Mouse (Mus musculus) midbrain, embryonic 14.5 days (tissue): ENCODE results near the gene Cfap61. TPM values are rescaled to one million over a fixed set of nuclear protein-coding genes. Genes with fewer than 3 reads are reported as not detected.

Source experiments
- ATAC-seq: fragments of 200-750 bp; cut with Nextera tagmentation; 2 replicates; pipeline ENCODE4 v1.8.0; 2017; ENCODE audit warnings: moderate number of reproducible peaks, moderate library complexity; ENCODE audit not compliant: low FRiP score, low TSS enrichment
- DNase-seq: peaks from one replicate; pipeline ENCODE4 v3.0.0-alpha.2; 2015
- H3K27ac ChIP-seq: fragments of 300-500 bp; sonication (generic); replicated peaks from 2 replicates; pipeline ENCODE4 v1.5.1; 2014; ENCODE audit warnings: mild to moderate bottlenecking, low read depth, low read length, moderate library complexity
- H3K27me3 ChIP-seq: fragments of 300-500 bp; sonication (generic); 2 replicates; pipeline ENCODE4 v1.6.1; 2014; ENCODE audit warnings: low read length, control low read depth, mixed read lengths; ENCODE audit not compliant: control insufficient read depth, insufficient read depth
- H3K36me3 ChIP-seq: fragments of 300-500 bp; sonication (generic); 2 replicates; pipeline ENCODE4 v1.6.1; 2014; ENCODE audit warnings: low read length, control low read depth; ENCODE audit not compliant: control insufficient read depth, insufficient read depth
- H3K4me1 ChIP-seq: fragments of 300-500 bp; sonication (generic); 2 replicates; pipeline ENCODE4 v1.6.1; 2014; ENCODE audit warnings: mild to moderate bottlenecking, antibody characterized with exemption, low read length, control low read depth; ENCODE audit not compliant: control insufficient read depth, insufficient read depth
- H3K4me2 ChIP-seq: fragments of 300-500 bp; sonication (generic); 2 replicates; pipeline ENCODE4 v1.6.1; 2014; ENCODE audit warnings: mild to moderate bottlenecking, low read length, moderate library complexity
- H3K4me3 ChIP-seq: fragments of 300-500 bp; sonication (generic); replicated peaks from 2 replicates; pipeline ENCODE4 v1.5.1; 2014; ENCODE audit warnings: low read depth, low read length
- H3K9ac ChIP-seq: fragments of 300-500 bp; sonication (generic); replicated peaks from 2 replicates; pipeline ENCODE4 v1.6.1; 2014; ENCODE audit warnings: mild to moderate bottlenecking, low read length, moderate library complexity
- H3K9me3 ChIP-seq: fragments of 300-500 bp; sonication (generic); 2 replicates; pipeline ENCODE4 v1.6.1; 2016; ENCODE audit warnings: low read length, control low read depth, mixed read lengths; ENCODE audit not compliant: control insufficient read depth
- WGBS: fragments of 180-500 bp; shearing (Covaris S2); extraction: QIAGEN DNeasy Blood & Tissue Kit; methylation state at CpG from one replicate; pipeline ENCODE4 v1.1.7; 2014; 5-methylcytosine and 5-hydroxymethylcytosine counted together
- polyA plus RNA-seq: library from polyadenylated mRNA; unstranded; fragments of >200 nt; fragmentation: Nextera tagmentation; extraction: Ambion mirVana; gene quantifications from 2 replicates; pipeline ENCODE4 v1.2.1, GENCODE M21; 2014

The Cfap61 gene
- polyA plus RNA-seq, 1 experiment from 2014 or later, result 1.7 TPM

DNA sequence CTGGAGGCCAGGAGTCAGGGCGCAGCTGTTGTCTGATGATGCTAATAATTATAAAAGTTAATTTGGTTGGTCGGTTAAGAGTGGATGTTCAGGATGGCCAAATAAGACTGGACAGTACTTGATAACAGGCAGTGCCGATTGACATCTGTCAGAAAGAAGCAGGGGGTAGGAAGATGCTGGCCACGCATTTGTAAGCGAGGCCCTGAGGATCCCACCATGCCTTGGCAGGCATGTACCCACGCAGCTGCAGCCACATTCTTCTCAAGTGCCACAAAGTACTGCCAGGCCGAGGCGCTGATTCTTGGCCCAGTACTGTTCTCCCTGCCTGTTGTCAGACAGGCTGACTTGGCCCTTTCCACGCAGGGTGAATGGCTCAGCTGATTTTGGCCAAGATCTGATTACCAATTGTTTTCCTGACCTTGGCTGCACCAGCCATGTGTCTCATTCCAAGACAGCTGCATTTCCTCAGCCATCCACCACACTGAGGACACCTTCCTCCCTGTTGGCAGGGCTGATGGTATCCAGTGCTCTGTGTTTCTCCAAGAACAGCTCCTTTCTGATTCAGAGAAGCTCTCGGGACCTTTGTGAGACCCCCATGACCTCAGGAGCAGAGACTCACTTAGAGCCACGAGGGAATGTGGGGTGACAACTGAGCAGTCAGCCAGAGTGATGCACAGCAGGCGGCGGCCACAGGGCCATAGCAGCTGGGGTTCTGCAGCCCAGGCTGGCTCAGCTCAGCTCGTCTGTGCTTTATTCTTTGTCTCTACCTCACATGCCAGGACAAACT is 233.6 kb downstream of the Cfap61 start:
- Histone ChIP-seq H3K4me1 (0 out of 2 replicates have a peak, but pooled peaks cover 5% of the 10 kb centered on the region), H3K4me2 (no peak overlapping the region), H3K27ac (no peak overlapping the region), H3K4me3 (no peak overlapping the region), H3K36me3 (no peaks in the 10 kb centered on the region), H3K9me3 (no peaks in the 10 kb centered on the region), H3K9ac (no peak overlapping the region), H3K27me3 (no peaks in the 10 kb centered on the region)
- ATAC-seq, result peak; percentile 58; the same call in 1 of the 2 replicates
- peak; percentile 32 for DNase-seq
- WGBS, result 42% methylated on average over 14 of the region's 14 CpGs

DNA sequence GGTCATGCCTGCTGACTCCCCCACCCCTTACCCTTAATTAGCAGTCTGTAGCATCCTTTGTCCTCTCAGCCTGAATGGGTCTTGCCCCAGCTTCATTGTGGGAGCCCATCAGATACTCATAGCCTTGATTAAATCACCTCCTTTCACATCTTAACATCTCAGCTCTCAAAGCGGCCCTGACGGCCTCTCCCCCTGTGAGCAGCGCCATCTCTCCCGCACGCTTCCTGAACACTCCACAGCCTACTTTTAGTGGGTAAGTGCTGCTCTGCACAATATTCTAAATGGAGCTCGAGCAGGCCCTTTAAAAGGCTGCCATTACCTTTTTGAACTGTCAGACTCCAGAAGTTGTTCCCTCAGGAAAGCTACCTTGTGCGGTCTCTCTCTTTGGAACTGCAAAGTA is 234.9 kb downstream of the Cfap61 start:
- no peak overlapping the region for H3K27ac ChIP-seq
- no peak for ATAC-seq
- no peak for DNase-seq

DNA sequence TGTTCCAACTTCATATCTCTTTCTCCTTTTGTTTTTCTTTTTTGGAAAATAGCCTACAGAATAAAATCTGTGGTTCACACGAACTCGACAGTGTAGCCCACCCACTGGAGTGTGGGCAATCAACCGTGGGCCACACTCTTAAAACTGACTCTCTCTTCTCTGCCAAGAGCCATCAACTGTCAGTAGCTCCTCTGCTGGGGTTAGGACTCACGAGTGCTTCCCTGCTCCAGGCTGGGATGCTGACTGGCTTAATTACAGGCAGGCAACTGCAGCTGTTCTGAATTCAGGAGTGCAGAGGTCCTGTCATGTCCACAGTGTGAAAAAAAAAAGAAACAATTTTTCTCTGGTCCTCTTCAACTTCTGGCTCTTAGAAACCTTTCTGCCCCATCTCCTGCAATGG is 237.5 kb downstream of the Cfap61 start:
- Histone ChIP-seq H3K9ac (no peak overlapping the region), H3K27me3 (no peaks in the 10 kb centered on the region), H3K9me3 (no peaks in the 10 kb centered on the region), H3K4me1 (0 out of 2 replicates have a peak, but pooled peaks cover 5% of the 10 kb centered on the region), H3K4me3 (no peak overlapping the region), H3K4me2 (no peak overlapping the region), H3K36me3 (no peaks in the 10 kb centered on the region), H3K27ac (no peak overlapping the region)
- 35% methylated on average over 4 of the region's 4 CpGs for WGBS
- DNase-seq, result no peak
- no peak for ATAC-seq

More for the DNA sequence above, 234.9 kb downstream of the Cfap61 start:
- Histone ChIP-seq H3K36me3 (no peaks in the 10 kb centered on the region), H3K9ac (no peak overlapping the region), H3K4me2 (no peak overlapping the region), H3K9me3 (no peaks in the 10 kb centered on the region), H3K27me3 (no peaks in the 10 kb centered on the region), H3K4me1 (0 out of 2 replicates have a peak, but pooled peaks cover 5% of the 10 kb centered on the region), H3K4me3 (no peak overlapping the region)
- 40% methylated on average over 7 of the region's 7 CpGs for WGBS

DNA sequence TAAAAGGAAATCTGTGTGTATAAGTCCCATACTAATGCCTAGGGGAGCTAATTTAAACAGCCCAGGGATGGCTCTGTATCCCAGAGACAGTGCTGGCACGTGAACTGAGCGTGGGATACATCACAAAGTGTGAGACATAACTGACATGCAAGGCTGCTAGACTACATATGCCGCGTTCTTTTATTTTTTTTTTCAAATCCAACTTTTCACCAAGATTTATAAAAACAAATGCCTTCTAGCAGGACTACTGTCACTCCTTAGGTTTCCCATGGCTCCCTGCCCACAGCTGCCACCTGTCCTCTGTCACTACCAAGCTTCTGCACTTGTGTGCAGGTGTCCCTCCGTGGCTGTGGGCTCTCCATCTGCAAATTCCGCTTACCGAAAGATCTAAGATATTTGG is 239.6 kb downstream of the Cfap61 start:
- Histone ChIP-seq H3K27me3 (no peaks in the 10 kb centered on the region), H3K4me3 (no peak overlapping the region), H3K4me2 (no peak overlapping the region), H3K27ac (no peak overlapping the region), H3K9me3 (no peaks in the 10 kb centered on the region), H3K36me3 (no peaks in the 10 kb centered on the region), H3K4me1 (0 out of 2 replicates have a peak, but pooled peaks cover 2% of the 10 kb centered on the region), H3K9ac (no peak overlapping the region)
- WGBS, result 87% methylated on average over 7 of the region's 7 CpGs
- DNase-seq (no peak), ATAC-seq (no peak)

DNA sequence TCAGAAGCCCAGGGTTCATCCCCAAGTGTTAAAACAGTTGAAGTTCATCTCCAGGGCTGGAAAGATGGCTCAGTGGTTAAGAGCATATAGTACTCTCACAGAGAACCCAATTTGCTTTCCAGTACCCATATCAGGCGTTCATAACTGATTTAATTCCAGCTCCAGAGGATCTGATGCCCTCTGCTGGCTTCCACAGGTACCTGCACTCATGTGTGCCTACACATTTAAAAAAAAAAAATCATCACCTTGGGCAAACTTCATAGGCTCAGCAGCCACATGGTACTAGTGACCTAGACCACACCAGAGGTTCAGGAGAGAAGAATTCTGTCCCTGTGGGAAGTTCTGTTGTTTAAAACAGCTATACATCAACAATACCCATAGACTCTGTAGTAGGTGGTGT is 244.1 kb downstream of the Cfap61 start:
- no peak for DNase-seq

DNA sequence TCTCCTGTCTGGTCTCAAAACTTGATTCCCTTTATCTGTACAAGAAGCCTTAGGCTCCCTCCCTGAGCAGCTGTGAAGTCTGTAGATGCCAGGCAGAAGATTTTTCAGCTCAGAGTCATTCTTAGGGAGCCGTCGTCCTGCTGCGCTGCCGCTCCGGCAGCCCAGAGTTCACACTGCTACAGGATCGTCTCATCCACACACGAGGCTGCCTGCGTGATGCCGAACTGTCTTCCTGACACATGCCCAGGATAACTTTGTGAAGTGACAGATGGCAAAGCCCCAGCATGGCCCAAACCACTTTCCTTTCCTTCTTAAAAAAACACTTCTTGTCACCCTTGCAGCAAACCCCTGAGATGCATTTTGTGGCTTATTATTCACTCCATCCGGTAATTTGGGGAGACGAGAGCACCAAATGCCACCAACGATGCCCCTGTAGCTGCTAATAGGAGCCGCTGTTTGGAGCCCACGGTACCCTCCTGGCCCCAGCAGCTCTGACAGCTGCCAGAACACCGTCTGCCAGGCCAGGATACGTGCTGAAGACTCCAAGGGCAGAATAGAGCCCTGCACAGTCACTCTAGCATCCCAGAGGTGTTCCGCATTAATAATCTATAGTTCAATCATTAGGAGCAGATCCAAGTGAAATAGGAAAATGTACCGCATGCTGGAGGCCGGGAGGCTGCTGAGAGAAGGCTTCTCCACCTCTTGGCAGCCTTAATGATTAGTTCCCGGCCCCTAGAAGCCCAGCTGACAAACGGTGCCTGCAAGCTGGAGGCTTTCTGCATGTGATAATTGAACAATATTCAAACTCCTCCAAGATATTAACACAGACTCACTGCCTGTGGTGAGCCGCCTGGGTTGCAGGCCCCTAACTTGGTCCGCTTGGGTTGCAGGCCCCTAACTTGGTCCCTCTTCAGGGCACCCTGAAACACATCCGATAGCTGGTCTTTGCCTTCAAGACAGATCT is 249.5 kb downstream of the Cfap61 start:
- Histone ChIP-seq H3K9me3 (no peaks in the 10 kb centered on the region), H3K36me3 (no peaks in the 10 kb centered on the region), H3K27ac (no peak overlapping the region; the same call in 1 of the 2 replicates), H3K4me1 (peaks cover 21% of the 10 kb centered on the region), H3K4me2 (no peak overlapping the region), H3K9ac (no peak overlapping the region), H3K27me3 (no peaks in the 10 kb centered on the region), H3K4me3 (no peak overlapping the region)
- WGBS, result 63% methylated on average over 24 of the region's 24 CpGs
- DNase-seq (peak; percentile 53), ATAC-seq (no peak)

More for the DNA sequence above, 244.1 kb downstream of the Cfap61 start:
- H3K9ac ChIP-seq, result no peak overlapping the region
- WGBS, result 85% methylated on average over 1 of the region's 1 CpGs
- no peak overlapping the region for H3K4me2 ChIP-seq
- H3K4me1 ChIP-seq, result 0 out of 2 replicates have a peak, but pooled peaks cover 4% of the 10 kb centered on the region
- H3K27ac ChIP-seq, result no peak overlapping the region
- ATAC-seq, result no peak
- H3K27me3 ChIP-seq, result no peaks in the 10 kb centered on the region
- no peaks in the 10 kb centered on the region for H3K9me3 ChIP-seq
- no peaks in the 10 kb centered on the region for H3K36me3 ChIP-seq
- H3K4me3 ChIP-seq, result no peak overlapping the region

DNA sequence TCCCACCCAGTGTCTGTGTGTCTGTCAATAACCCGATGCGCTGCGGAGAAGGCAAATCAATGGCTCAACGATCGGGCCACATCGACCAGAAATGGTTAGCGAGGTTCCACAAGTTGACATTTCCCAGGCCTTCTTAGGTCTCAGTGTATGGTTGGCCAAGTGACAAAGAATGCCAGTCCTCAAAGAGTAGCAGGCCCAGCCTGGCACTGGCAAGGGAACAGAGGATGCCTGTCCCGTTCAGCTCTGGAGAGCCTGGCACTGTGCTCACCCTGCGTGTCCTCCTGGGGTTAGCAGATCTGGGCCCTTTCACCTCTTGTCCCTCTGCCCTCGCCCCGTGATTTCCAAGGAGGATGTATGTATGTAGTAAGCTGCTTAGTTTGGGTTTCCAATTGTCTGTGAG is 261.5 kb downstream of the Cfap61 start:
- DNase-seq (no peak), ATAC-seq (no peak)
- WGBS, result 89% methylated on average over 11 of the region's 11 CpGs
- no peaks in the 10 kb centered on the region for H3K36me3 ChIP-seq
- no peak overlapping the region for H3K4me2 ChIP-seq
- H3K4me3 ChIP-seq, result no peak overlapping the region
- H3K27ac ChIP-seq, result no peak overlapping the region
- H3K27me3 ChIP-seq, result no peaks in the 10 kb centered on the region
- H3K4me1 ChIP-seq, result no peaks in the 10 kb centered on the region
- no peaks in the 10 kb centered on the region for H3K9me3 ChIP-seq
- no peak overlapping the region for H3K9ac ChIP-seq

DNA sequence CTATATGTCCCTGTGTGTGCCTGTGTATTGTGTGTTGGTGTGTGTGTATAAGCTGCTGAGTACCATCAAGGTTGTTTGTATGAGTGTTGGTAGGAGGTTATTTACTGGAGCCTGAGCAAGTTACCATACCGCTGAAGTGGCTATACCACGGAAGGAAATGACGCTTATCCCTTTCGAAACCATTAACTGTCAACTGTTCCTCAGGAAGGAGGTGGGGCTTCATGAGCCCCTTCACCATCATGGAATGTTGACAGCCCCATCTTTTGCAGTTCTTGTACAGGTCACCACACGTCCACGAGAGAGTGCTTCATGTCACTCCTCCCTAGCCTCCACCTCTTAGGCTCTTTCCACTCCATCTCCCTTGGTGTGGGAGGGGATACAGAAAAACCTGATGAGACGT is 263.4 kb downstream of the Cfap61 start:
- no peaks in the 10 kb centered on the region for H3K9me3 ChIP-seq
- no peak for DNase-seq
- 86% methylated on average over 7 of the region's 7 CpGs for WGBS

More for the DNA sequence above, 263.4 kb downstream of the Cfap61 start:
- no peak for ATAC-seq
- Histone ChIP-seq H3K9ac (no peak overlapping the region), H3K4me1 (no peaks in the 10 kb centered on the region), H3K36me3 (no peaks in the 10 kb centered on the region), H3K27ac (no peak overlapping the region), H3K4me2 (no peak overlapping the region), H3K27me3 (no peaks in the 10 kb centered on the region), H3K4me3 (no peak overlapping the region)
